Mouse (Mus musculus): ENCODE results near the gene Wdtc1.

Wdtc1 gene

GRCm38 (mm10) chr4:133353367-133354365 lies at the start of gene Wdtc1:
TSS of gene Wdtc1 (minus strand) at chr4:133353481.
- DNase-seq (ENCODE audit: low spot score), result no peak

DNA sequence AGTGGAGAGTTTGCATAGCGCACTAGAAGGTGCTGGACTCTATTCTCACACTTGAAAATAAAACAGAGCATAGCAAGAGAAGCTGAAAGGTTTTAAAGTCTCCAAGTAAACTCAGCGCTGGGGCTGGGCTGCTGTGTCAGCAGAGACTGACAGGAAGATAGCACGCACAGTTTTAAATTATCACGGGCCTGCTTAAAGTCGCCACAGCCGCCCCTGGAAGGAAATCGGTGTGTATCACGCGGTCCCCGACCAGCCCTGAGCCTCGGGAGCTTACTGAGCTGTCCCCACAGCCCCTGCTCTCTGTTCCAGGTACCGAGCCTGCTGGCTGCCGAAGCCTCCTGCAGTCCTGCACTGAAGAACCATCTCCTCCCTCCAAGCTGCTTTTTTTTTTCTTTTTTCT lies 48.7 kb upstream of the Wdtc1 start:
- no peak for DNase-seq (ENCODE audit: low spot score)

- no peak for DNase-seq (ENCODE audit: low spot score)
Measured at GRCm38 (mm10) chr4:133400098-133400497, 46.8 kb upstream of the Wdtc1 start.

GRCm38 (mm10) chr4:133399509-133399908 lies 46.2 kb upstream of the Wdtc1 start:
- DNase-seq (ENCODE audit: low spot score), result no peak

- no peak for DNase-seq (ENCODE audit: low spot score)
Measured at GRCm38 (mm10) chr4:133398619-133399018, 45.3 kb upstream of the Wdtc1 start.

DNA sequence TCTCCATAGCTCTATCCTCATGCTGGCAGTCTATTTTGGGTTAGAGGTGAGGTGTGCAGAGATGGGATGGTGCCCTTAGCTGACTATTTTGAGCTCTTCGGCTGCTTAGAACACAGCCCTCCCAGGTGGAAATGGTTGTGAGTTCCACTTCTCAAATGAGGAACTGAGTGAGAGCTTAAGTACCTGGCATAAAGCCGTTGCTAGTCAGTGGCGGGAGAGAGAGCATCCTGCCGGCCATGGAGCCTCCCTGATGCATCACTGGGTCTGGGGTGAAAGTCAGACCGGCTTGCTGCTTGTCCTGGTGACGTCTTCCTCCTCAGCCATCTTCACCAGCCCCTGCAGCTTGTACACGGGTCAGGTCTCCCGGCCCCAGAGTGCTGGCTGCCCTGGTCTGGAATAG lies 44.7 kb upstream of the Wdtc1 start:
- DNase-seq (ENCODE audit: low spot score), result no peak

GRCm38 (mm10) chr4:133397299-133397698 lies 44.0 kb upstream of the Wdtc1 start:
- no peak for DNase-seq (ENCODE audit: low spot score)

- no peak for DNase-seq (ENCODE audit: low spot score)
Measured at GRCm38 (mm10) chr4:133396079-133396478, 42.8 kb upstream of the Wdtc1 start.

GRCm38 (mm10) chr4:133394981-133395573 lies 41.8 kb upstream of the Wdtc1 start:
- DNase-seq (ENCODE audit: low spot score), result no peak

GRCm38 (mm10) chr4:133391185-133392040 lies 38.1 kb upstream of the Wdtc1 start:
- DNase-seq (ENCODE audit: low spot score), result no peak

GRCm38 (mm10) chr4:133390585-133390984 lies 37.3 kb upstream of the Wdtc1 start:
- no peak for DNase-seq (ENCODE audit: low spot score)

DNA sequence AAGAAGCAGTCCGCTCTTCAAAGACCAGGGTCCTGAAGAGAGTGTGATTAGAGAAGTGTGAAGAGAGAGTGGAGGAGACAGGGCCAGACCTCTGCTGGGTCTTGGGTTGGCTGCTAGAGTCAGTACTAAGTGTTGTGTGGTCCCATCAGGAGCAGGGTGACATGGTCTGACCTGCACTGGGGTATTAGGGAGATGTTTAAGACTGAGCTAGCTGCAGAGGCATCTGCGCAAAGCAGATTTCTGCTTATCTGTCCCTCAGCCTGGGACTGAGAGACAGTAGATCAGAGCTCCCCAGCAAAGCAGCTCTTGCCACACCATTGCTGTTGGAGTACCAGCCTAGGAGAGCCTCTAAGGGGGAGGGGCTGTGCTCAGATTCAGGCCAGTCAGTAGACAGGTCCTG lies 36.8 kb upstream of the Wdtc1 start:
- no peak for DNase-seq (ENCODE audit: low spot score)

- no peak for DNase-seq (ENCODE audit: low spot score)
Measured at GRCm38 (mm10) chr4:133388781-133389552, 35.7 kb upstream of the Wdtc1 start.

DNA sequence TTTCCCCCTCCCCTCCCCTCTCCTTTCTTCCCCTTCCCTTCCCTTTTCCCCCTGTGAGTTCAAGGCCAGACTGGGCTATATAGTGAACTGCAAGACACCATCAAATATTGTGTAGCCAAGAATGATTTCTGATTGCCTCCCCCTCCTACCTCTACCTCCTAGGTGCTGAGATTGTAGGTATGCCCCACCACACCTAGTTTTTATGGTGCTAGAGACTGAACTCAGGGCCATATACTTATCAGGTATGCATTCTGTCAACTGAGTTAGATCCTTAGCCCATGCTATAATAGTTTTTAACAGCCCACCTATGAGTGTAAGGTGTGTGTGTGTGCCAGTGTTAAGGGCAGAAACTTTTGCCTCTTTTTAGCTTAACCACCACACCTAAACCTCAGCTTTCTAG lies 33.8 kb upstream of the Wdtc1 start:
- no peak for DNase-seq (ENCODE audit: low spot score)

DNA sequence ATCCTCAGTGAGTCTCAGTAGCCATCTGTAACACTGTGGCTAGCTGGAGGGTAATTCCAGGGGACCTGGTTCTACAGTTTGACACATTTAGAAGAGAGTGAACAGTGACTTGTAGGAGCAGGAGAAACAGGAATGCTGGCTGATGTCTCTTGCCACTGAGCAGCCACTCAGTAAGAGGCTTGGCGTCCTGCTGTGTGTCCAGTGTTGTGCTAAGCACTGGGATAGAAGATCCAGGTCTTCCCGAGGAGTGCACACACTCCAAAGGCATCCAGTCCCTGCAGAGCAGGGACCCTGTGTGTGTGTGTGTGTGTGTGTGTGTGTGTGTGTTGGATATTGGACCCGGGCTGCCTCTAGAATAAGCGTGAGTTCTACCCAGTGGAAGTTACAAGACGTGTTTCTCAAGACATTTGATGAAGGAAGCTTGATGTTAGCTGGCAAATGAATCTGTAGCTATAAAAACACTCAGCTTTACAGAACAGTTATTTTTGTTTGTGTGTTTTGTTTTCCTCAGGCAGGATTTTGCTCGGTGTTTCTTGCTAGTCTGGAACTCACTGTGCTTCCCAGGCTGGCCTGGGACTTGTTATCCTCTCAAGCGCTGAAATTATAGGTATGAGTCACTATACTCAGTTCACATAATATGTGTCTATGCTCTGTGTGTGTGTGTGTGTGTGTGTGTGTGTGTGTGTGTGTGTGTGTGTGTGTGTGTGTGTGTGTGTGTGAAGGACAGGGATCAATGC lies 32.9 kb upstream of the Wdtc1 start:
- no peak for DNase-seq (ENCODE audit: low spot score)

- no peak for DNase-seq (ENCODE audit: low spot score)
Measured at GRCm38 (mm10) chr4:133381141-133381540, 27.9 kb upstream of the Wdtc1 start.

DNA sequence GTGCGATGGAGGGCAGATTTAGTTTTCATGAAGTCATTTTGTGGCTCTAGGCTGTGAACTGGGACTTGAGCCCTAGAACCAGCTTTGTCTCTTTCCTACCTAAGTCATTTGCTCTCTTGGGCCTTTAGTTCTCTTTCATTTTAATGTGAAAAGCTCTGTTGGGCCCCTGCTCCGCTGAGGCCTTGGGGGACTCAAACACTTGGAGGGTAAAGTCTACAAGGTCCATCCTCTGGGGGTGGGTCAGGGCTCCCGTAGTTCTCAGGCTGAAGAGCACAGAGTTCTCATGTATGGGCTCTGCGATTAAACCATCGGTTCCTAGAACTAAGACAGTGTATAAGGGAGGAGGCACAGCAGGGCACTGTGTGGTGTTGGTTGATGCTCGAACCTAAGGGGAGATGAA lies 27.3 kb upstream of the Wdtc1 start:
- DNase-seq (ENCODE audit: low spot score), result no peak

GRCm38 (mm10) chr4:133379861-133380260 lies 26.6 kb upstream of the Wdtc1 start:
- no peak for DNase-seq (ENCODE audit: low spot score)

DNA sequence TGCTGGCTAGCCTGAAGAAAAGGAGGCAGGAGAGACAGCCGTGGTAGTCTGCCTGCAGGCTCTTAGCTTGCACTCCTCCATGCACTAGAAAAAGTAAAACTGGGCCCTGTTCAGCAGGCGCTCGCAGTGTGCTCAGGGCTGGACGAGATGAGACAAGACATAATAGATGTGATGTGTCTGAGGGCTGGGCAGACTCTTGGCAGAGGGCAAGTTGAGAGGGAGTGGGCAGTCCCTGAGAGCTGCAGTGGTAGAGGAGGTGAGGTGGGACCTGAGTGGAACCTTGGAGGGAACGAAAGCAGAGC lies 25.7 kb upstream of the Wdtc1 start:
- DNase-seq (ENCODE audit: low spot score), result no peak

GRCm38 (mm10) chr4:133378236-133379045 lies 25.2 kb upstream of the Wdtc1 start:
- no peak for DNase-seq (ENCODE audit: low spot score)

Measured in ovary, postnatal 10 days (tissue).